Mouse (Mus musculus) lung, postnatal 10 days (tissue): ENCODE data around the gene Ifitm5.

Experiments
- DNase-seq: peaks from one replicate; pipeline ENCODE4 v3.0.0; 2021

Ifitm5 gene

DNA sequence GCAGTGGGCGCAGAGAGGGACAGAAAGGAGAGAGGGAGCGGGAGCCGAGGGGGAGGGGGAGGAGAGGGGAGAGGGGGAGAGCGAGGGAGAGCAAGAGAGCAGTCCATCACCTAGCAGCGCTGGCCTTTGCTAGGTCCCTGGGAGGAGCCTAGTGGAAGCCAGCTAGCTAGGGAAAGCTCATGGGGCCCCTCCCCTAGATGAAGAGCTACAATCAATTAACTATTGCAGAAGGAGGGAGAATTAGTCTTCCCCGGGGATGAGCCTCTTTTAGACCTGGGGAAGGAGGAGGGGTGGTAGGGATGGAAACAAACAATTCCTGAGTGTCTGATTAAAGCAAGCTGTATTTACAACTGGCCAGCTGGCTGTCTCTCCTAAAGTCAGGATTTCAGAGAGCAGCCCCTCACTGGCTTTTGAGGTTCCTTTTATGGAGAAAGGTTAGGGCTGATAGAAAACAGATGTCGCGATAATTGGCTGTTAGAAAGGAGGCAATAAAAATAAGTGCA, 10.4 kb downstream of the Ifitm5 start:
- DNase-seq: peak; percentile 71

DNA sequence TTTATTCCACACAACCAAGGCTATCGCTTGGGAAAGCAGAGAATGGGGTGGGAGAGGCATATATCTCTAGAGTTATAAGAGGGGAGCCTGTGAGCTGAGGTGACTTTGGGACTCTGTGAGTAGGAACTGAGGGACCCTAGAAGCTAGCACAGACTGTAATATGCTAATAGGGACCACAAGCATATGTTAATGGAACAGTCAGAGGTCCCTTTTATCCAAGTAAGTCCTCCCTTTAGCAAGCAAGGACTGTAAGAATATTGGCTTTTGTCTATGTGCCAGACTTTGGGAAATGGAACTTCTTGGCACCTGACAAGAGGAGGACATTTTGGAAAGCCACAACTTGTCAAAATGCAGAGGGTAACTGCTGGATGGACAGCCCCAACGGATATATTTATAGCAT, 11.2 kb downstream of the Ifitm5 start:
- no peak for DNase-seq

DNA sequence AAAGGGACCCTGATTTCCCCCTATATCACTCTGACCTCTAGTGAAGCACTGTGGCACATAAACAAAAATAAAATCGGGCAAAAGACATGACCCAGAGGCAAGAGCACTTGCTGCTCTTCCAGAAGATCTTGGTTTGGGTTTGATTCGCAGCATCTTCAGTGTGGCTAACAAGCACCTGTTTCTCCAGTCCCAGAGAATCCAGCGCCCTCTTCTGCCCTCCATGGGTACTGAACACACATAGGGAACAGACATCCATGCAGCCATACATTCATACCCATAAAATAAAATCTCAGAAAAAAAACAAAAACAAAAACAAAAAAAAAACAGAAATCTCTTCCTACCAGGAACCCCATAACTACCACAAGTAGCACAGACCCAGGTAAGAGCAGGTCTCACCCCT, 11.7 kb downstream of the Ifitm5 start:
- DNase-seq: no peak

DNA sequence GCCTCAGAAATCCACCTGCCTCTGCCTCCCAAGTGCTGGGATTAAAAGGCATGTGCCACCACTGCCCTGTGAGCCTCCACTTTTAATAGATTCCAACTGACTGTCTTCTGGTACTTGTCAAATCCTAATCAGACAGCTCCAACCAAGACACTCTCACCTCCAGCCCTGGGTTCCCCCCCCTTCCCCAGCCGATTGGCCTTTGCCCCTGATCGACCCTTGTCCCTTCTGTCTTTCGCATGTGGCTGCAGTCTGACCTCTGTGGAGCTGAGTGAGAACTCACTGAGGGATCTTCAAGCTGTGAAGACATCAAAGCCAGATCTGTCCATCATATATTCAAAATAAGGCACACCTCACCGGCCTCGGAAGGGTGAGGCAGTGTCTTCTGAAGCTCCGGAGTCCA, 22.9 kb downstream of the Ifitm5 start:
- no peak for DNase-seq

DNA sequence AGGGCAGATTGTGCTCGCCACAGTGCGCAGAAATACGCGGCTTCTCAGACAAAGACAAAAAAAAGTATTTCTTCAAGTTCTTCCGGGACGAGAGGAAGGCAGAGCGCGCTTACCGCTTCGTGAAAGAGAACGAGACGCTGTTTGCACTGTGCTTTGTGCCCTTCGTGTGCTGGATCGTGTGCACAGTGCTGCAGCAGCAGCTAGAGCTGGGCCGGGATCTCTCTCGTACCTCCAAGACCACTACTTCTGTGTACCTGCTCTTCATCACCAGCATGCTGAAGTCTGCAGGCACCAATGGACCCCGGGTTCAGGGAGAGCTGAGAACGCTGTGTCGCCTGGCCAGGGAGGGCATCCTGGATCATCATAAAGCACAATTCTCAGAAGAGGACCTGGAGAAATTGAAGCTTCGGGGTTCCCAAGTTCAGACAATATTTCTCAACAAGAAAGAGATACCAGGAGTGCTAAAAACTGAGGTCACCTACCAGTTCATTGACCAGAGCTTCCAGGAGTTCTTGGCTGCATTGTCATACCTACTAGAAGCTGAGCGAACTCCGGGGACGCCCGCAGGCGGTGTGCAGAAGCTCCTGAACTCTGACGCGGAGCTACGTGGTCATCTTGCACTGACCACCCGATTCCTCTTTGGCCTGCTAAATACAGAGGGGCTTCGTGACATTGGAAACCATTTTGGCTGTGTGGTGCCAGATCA, 26.9 kb downstream of the Ifitm5 start:
- no peak for DNase-seq

DNA sequence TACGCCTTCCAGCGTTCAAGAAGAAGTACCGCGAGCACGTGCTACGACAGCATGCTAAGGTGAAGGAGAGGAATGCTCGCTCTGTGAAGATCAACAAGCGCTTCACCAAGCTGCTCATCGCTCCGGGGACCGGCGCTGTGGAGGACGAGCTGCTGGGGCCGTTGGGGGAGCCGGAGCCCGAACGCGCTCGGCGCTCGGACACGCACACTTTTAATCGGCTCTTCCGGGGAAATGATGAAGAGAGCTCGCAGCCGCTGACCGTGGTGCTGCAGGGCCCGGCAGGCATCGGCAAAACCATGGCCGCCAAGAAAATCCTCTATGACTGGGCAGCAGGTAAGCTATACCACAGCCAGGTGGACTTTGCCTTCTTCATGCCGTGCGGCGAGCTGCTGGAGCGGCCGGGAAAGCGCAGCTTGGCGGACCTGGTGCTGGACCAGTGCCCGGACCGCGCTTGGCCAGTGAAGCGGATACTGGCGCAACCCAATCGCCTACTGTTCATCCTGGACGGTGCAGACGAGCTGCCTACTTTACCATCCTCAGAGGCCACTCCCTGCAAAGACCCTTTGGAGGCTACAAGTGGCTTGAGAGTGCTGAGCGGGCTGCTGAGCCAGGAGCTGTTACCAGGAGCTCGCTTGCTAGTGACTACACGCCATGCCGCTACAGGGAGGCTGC, 27.6 kb downstream of the Ifitm5 start:
- peak; percentile 32 for DNase-seq

DNA sequence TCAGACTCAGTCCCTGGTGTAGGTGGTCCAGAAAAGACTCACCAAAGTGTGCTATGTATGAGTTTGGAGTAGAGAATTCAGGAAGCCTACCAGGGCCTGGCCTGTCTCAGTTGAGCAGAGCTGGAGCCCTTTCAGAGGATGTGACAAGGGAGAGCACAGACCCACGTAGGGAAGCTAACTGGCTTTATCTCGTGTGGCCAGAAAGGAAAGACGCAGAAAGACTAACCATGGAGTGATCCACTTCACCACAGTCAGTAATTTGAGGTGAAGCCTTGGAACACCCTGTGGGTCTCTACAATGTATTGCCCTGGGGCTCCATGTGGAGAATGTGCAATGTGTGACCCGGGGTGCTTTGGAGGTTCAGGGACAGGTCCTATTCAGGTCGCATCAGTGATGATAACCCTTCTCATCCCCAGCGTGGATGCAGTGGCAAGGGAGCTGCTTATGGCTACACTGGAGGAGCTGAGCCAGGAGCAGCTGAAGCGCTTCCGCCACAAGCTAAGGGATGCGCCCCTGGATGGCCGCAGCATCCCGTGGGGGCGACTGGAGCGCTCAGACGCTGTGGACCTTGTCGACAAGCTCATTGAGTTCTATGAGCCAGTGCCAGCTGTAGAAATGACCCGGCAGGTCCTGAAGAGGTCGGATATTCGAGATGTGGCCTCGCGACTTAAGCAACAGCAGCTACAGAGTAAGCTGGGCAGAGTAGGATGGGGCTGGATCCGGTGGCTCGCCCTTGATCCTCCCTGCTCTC, 28.7 kb downstream of the Ifitm5 start:
- DNase-seq: no peak

DNA sequence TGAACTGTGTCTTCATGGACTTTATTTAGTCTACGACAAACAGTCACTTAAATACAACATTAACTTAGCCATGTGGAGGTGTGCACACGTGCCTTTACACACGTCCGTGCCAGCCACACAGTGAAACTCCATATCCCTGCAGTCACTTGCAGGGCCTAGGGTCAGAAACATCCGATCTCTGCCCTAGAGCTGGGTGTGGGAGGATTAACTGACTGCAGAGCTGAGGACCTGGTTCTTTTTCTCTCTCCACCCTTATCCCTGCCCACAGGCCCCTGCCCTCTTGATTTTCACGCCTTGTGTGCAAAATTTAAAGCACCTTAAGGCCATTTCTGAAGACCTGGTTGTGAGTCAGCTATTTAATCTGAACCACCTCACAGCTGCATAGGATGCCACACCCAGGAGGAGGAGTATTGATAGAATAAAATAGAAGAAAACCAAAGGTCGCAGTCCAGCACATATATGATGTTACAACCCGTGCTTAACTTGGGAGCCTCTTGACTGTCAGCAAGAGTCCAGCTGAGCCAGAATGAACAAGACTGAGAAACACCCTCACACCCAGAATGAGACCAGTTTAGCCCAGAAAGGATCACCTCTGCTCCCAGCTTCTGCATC, 29.6 kb downstream of the Ifitm5 start, which contains the start of gene Nlrp6:
Nlrp6 (plus strand) TSS at position 485 of the 612 bp plus-strand sequence.
- DNase-seq: no peak

DNA sequence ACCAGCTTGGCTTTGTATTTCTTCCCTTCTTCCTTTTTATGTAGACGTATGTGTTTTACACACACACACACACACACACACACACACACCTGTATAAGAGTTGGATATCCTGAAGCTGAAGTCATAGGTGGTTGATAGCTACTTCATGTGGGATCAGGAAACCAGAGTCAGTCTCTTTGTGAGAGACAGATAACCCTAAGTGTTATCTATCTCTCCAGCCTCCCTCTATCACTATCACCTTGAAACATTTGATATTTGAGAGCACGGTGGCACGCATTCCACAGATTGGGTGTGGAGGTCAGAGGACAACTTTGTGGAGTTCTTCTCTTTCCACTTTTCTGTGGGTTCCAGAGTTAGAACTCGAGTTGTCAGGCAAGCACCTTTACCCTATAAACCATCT, 30.2 kb downstream of the Ifitm5 start:
- no peak for DNase-seq

DNA sequence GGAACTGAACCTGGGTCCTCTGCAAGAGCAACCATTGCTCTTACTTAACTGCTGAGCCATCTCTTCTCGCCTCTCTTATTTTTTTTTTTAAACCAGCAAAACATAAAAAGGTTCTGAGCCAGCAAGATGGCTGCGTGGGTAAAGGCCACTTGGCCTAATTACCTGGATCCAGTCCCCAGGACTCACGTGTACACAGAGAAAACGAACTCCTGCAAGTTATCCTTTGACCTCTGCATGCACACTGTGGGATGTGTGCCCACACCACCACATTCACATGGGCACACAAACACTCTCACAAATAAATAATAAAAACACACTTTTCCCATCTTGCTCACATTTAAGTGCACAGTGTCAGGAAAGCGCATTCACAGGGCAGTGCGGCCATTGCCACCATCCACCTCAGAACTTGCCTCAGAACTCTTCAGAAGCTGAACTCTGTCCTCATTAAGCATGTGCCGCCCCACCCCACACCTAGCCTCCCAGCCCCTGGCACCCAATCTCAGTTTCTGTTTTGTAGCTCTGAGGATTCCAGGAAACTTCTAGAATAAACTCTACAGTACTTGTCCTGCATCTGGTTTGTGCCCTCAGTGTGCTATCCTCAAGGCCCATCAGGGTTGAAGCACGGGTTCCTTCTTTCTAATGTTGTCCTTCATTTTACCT, 35.9 kb downstream of the Ifitm5 start:
- DNase-seq: no peak

DNA sequence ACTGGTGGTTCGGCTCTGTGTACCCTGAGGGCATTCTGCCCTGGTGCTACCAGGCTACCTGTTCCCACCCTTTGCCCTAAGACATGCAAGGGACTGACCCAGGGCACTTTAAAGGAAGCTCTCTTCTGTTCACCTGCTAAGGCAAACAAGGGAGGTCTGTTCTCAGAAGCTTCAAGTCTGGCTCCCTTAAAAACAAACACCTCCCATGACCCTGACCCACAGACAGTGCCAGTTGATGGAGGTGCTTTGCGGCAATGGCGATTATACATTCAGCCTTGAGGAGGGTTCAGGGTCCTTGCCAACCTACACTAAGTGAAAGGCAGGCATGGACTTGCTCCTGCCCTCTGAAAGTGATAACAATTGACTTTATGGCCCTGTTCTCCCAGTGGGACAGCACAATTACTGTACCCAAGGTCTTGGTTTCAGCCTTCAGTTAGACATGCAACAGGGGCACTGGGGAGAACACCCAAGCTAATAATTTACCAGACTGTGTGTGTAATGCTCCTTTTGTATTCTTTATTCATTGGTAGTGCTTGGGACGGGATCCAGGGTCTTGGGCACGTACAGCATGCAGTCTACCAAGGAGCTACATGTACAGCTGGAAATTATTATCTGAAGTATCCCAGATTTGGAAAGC, 37.1 kb downstream of the Ifitm5 start:
- DNase-seq: no peak

DNA sequence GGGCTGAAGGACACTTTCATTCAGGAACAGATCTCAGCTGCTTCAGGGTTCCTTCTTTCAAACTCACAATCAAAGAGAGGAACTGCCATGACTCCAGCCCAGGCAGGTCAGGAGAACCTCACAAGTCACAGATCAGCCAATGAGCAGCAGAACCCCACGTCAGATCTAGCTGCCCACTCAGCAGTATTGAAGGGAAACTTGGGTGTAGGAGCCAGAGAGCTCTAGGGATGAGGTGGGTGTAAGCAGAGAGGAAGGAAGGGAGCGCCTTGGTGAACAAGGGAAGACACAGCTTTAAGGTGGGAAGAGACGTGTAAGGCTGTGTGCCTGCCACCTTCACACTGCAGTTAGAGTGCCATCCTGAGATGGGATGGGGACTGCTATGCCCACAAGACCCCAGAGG, 37.8 kb downstream of the Ifitm5 start:
- DNase-seq: no peak

DNA sequence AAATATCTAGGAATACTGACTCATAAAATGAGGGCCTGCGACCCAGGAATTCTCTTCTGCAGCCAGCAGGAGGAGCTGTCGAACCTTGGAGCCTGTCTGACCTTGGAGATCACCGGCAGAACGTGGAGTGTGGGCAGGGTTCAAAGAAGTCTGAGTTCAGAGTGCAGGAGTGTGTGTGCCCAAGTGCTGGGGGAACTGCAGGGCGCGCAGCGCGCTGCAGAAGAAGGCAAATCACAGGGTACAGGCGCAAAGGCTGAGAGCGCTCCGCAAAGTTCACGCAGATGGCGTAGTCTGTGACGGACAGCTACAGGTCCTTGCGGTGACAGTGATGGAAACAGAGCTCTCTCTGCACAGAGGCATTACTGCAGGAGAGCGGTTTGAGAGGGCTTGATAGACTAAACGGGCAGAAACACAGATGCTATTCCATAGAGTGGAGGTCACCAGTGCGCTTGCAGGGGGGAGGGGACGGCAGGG, 41.4 kb downstream of the Ifitm5 start:
- peak; percentile 87 for DNase-seq

DNA sequence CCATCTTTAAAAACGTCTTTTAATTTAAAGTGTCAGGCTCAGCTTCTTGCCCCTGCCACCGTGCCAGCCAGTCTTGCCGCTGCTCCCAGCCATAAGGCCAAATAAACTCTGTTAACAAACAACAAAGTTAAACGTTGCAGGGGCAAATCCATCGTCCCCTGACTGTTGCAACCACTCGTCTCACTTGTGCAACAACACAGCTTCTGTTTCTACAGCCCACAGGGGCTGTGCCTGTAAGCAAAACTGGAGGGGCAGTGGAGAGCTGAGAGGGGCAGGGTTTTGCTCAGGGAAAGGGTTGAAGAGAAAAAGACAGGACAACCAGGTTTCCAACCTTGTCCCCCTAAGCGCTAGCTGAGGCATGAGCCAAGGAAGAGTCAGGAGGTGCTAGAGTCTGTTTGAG, 41.9 kb downstream of the Ifitm5 start:
- peak; percentile 52 for DNase-seq

DNA sequence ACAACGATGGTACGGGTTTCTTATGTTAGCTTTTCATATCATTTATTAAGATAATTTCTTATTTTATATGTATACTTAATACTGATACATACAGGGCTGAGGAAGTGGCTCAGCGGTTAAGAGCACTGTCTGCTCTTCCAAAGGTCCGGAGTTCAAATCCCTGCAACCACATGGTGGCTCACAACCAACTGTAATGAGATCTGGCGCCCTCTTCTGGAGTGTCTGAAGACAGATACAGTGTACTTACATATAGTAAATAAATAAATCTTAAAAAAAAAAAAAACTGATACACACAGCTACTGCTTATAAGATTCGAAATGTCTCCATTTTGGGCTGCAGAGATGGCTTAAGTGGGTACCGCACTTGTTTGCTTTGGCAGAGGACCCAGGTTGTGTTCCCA, 42.4 kb downstream of the Ifitm5 start:
- DNase-seq: no peak

DNA sequence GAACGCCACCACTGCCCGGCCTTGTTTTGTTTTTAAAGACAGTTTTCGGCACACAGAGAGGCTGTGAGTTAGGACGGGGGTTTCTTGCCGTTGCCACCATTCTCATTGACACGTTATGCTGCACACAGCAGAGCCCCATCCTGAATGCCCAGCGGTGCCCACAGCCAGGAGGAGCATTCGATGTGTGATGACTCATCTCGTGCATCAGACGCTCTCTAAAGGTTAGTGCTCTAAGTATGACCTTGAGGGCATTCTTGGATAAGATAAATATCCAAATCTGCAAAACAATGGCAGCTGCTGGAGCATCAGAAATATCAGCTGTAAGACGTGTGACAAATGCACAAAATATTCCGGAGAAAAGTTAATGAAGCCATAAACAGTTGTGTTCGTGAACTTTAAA, 43.0 kb downstream of the Ifitm5 start:
- no peak for DNase-seq

DNA sequence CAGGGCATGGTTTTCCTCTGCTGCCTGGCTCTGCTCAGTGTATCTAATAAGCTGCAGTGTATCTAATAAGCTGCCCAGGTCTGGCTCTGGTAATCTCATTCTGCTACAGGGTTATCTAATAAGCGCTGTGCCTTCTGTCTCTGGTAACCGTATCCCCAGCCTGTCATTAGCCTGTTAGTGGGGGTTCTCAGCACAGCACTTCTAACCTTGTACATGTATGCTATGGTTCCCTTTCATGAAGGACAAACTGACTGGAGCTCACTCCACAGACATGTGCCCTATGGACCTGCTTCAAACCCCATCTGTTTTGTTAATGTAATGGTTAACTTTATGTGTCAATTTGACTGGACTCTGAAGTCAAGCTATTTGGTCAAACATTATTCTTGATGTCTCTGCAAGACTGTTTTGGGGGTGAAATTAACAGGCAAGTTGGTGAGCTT, 44.4 kb downstream of the Ifitm5 start:
- no peak for DNase-seq

DNA sequence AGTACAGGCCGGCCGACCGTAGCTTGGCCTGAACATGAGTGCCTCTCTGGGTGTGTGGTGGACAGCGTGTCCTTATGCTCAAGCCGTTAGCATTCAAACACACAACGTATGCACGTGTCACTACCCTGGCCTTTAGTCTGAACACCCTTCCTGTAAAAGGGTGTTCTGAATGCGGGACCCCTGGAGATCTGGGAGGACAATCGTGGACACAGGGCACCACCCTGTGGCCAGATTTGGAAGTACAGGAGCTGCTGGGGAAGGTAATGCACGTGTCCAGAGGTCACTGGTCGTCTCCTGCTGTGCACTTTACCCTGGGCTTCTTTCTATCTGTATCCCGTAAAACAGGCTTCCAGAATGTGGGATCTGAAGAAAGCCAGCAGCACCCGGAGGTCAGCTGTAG, 46.9 kb downstream of the Ifitm5 start:
- DNase-seq: peak; percentile 84

DNA sequence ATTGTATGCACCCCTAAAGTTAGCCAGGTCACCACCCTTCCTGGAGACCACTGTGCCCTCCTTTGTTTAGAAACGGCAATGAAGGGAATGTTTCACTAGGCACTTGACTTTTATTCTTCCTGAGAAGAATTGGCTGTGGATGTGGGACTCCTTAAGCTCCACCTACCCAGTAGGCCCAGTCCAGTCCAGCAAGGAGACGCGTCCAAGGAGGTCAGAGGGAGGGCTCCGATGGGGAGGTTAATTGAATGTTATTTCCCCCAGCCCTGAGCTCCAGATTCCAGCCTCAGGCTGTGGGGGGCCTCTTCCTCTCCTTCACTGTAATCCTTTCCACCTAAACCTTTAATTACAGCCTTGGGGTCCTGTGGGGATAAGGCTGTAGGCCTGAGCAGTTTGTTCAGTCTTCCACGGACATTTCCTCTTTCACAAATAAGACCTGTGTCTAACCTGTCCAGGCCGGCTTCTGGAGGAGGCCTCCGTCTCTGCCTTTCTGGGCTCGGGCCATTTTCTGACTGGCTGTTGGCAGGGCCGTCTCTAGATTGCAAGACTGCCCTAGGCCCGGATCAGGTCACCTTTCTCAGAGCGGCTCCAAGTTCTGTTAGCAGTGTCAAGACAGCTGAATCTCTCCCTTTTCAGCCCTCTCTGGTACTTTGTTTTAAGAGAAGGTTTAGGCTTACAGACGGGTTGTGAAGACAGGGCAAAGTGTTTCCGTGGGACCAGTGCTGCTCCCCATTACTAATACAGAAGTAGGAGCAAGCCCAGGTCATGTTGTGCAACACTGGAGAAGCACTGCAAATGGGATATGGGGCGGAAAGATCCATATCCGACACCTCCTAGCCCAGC, 47.8 kb downstream of the Ifitm5 start:
- DNase-seq: peak; percentile 21

DNA sequence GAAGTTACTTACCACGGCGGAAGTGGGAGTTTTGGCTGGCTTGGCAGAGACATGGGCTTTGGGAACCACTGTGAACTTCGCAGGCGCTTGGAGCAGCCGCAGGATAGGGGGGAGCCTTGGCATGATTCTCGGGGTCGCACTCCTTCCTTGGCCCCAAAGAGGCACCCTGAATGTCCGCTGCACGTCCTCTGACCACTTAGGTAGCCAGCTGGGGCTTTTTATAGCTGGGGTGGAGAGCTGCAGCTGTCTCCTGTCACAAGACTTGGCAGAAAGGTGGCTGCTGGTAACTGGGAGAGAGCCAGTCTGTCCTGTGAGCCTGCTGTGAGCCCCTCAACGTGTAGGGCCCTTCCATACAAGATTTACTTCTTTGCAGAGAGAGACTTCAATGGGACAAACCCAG, 49.9 kb downstream of the Ifitm5 start, which contains the start of gene Cox8b:
Cox8b (minus strand) TSS at position 227 of the 400 bp plus-strand sequence.
- peak; percentile 25 for DNase-seq

DNA sequence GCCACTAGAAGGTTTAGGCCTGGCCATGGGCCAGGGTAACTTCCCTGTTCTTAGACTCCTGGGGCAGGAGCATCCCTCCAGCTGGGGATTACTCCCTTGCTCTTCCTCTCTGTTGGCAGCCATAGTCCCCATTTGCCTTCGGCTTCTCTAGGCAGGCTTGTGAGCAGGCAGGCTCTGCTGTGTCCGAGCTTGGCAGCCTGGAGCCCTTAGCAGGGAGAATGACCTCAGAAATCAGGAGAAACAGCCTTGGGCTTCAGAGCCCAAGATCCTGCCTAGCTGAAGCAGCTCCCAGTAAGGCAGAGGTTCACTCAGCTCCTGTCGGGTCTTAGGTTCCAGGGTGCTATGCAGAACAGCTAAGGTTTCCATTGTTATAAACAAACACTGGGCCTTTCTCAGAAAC, 51.0 kb downstream of the Ifitm5 start:
- DNase-seq: no peak
